Mouse (Mus musculus) ES-E14 (cell line): ENCODE data around the gene Smndc1.

Source experiments
- CHD2 ChIP-seq: IDR thresholded peaks from 2 replicates; pipeline ENCODE4 v1.6.1; 2014; ENCODE audit warnings: mild to moderate bottlenecking, low read depth, low read length, inconsistent platforms
- HCFC1 ChIP-seq: IDR thresholded peaks from 2 replicates; pipeline ENCODE4 v1.6.1; 2012; ENCODE audit warnings: low read length, inconsistent platforms, borderline replicate concordance; ENCODE audit not compliant: insufficient read depth
- MAFK ChIP-seq: IDR thresholded peaks from 2 replicates; pipeline ENCODE4 v1.6.1; 2014; ENCODE audit warnings: mild to moderate bottlenecking, low read depth, low read length, inconsistent platforms; ENCODE audit not compliant: insufficient read depth
- ZNF384 ChIP-seq: IDR thresholded peaks from 2 replicates; pipeline ENCODE4 v1.6.1; 2012; ENCODE audit warnings: low read depth, low read length, inconsistent platforms

DNA sequence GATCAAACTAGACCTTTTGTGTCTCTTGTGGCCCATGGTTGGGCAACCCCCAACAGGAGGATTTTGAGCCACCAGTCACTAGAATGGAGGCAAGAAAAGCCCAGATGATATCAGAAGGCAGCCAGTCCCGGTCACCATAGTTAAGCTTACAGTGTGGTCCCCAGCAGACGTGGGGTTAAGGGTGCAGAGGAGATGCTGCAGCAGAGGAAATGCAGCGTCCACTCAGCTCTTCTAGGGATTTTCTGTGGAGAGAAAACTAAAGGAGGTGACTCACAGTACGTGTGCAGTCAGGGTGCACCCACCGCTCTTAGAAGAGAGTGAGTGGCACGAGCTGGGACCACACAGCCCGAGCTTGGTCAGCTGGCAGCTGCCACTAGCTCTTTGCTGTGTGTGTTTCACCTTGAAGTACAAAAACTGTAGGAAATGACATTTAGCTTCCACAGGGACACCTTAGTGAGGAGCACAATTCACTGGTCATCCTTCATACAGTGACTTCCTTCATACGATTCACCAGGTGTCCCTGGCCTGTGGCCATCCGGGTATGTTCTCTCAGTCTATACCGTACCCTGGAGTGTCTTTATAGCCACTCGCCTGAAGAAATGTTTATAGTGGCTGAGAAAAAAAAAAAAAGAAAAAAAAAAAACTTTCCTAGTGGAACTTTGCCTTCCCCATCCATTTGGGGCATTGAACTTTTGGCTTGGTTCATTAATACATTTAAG is 24.2 kb downstream of the Smndc1 start:
- TF ChIP-seq ZNF384 (no peak), HCFC1 (no peak), CHD2 (no peak), MAFK (no peak)
